Mouse (Mus musculus) liver, postnatal 0 days (tissue): ENCODE data around the gene Ttc38. TPM values are rescaled to one million over a fixed set of nuclear protein-coding genes. Genes with fewer than 3 reads are reported as not detected.

Experiments
- ATAC-seq: fragments of 200-750 bp; cut with Nextera tagmentation; 2 replicates; pipeline ENCODE4 v1.8.0; 2017; ENCODE audit warnings: mild to moderate bottlenecking, moderate library complexity
- DNase-seq: peaks from one replicate; pipeline ENCODE4 v3.0.0-alpha.2; 2016
- H3K27ac ChIP-seq: fragments of 300-500 bp; sonication (generic); 2 replicates; pipeline ENCODE4 v1.5.1; 2014; ENCODE audit warnings: antibody characterized with exemption, moderate library complexity, mild to moderate bottlenecking, low read depth
- H3K27me3 ChIP-seq: fragments of 300-500 bp; sonication (generic); 2 replicates; pipeline ENCODE4 v1.6.1; 2014; ENCODE audit warnings: low read length, control low read depth, mixed read lengths; ENCODE audit not compliant: insufficient read depth
- H3K36me3 ChIP-seq: fragments of 300-500 bp; sonication (generic); replicated peaks from 2 replicates; pipeline ENCODE4 v1.6.1; 2014; ENCODE audit warnings: mild to moderate bottlenecking, control low read depth, low read length, moderate library complexity, mixed read lengths; ENCODE audit not compliant: insufficient read depth
- H3K4me1 ChIP-seq: fragments of 300-500 bp; sonication (generic); 2 replicates; pipeline ENCODE4 v1.6.1; 2014; ENCODE audit warnings: antibody characterized with exemption, mild to moderate bottlenecking, control low read depth; ENCODE audit not compliant: insufficient read depth
- H3K4me2 ChIP-seq: fragments of 300-500 bp; sonication (generic); 2 replicates; pipeline ENCODE4 v1.6.1; 2014; ENCODE audit warnings: low read depth, mild to moderate bottlenecking, low read length, moderate library complexity, mixed read lengths
- H3K4me3 ChIP-seq: fragments of 300-500 bp; sonication (generic); 2 replicates; pipeline ENCODE4 v1.5.1; 2014; ENCODE audit warnings: low read depth, low read length
- H3K9ac ChIP-seq: fragments of 300-500 bp; sonication (generic); replicated peaks from 2 replicates; pipeline ENCODE4 v1.6.1; 2014; ENCODE audit warnings: mild to moderate bottlenecking, moderate library complexity
- H3K9me3 ChIP-seq: fragments of 300-500 bp; sonication (generic); 2 replicates; pipeline ENCODE4 v1.6.1; 2016; ENCODE audit warnings: mild to moderate bottlenecking, control low read depth, low read length, mixed read lengths
- CTCF ChIP-seq: sonication (generic); IDR thresholded peaks from 2 replicates; pipeline ENCODE4 v1.5.1; 2016; ENCODE audit warnings: antibody characterized with exemption, low read depth
- EP300 ChIP-seq: IDR thresholded peaks from 2 replicates; pipeline ENCODE4 v1.6.1; 2016; ENCODE audit warnings: antibody characterized with exemption, low read depth, mild to moderate bottlenecking
- WGBS: fragments of 180-500 bp; shearing (Covaris S2); extraction: QIAGEN DNeasy Blood & Tissue Kit; methylation state at CpG from one replicate; pipeline ENCODE4 v1.1.7; 2014; ENCODE audit not compliant: insufficient replicate concordance; 5-methylcytosine and 5-hydroxymethylcytosine counted together
- polyA plus RNA-seq: library from polyadenylated mRNA; unstranded; fragments of >200 nt; fragmentation: Nextera tagmentation; extraction: Ambion mirVana; gene quantifications from 2 replicates; pipeline ENCODE4 v1.2.1, GENCODE M21; 2015

The Ttc38 gene
- 16.2 and 17.6 TPM in 2 replicates for polyA plus RNA-seq

DNA sequence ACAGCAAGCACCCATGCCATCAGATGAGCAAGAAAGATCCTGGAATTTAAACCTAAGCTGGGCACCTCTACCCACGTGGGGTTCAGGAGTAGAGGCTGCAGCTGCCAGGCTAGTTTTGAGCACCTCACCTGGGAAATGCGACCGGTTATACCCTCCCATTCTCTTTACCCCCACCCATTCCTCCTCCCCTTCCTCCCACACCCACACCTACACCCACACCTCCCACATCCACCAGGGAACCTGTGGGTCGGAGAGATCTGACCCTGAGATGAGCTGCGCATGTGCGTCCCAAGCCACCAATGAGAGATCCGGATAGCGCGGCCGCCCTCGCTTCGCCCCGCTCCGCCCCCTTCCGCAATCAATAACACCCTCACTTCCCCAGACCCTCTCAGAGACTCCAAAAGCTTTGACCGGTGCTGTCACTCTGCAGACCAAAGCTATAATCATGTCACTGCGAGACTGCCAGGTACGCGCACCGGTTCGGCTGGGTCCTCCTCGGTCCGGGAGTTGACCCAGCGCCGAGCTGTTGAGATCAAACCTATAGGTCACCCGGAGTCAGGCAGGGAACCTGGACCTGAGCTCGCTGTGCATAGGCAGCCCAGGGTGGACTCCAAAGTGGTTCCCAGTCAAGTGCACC lies at the start of gene Ttc38:
Gene Ttc38, plus strand, starts transcription at position 353 of the 637 bp plus-strand sequence.
- TF ChIP-seq CTCF (no peak), EP300 (peak; percentile 49; the same call in 1 of the 2 replicates)
- DNase-seq, result peak; percentile 88
- WGBS, result 1% methylated on average over 27 of the region's 27 CpGs
- Histone ChIP-seq H3K4me3 (peak within 1 kb of the TSS; percentile 53), H3K27ac (peak within 1 kb of the TSS; percentile 88), H3K36me3 (peaks cover 16% of the 10 kb centered on the region; the same call in 1 of the 2 replicates), H3K9me3 (no peaks in the 10 kb centered on the region), H3K4me2 (peak within 1 kb of the TSS; percentile 73), H3K9ac (peak within 1 kb of the TSS; percentile 62), H3K4me1 (peaks cover 24% of the 10 kb centered on the region), H3K27me3 (no peaks in the 10 kb centered on the region)
- ATAC-seq, result peak; percentile 93

GRCm38 (mm10) chr15:85783146-85783545 lies 49.0 kb upstream of the Ttc38 start:
- Histone ChIP-seq H3K4me1 (peaks cover 3% of the 10 kb centered on the region), H3K27ac (no peak overlapping the region), H3K36me3 (0 out of 2 replicates have a peak, but pooled peaks cover under 1% of the 10 kb centered on the region), H3K27me3 (no peaks in the 10 kb centered on the region), H3K4me3 (no peak overlapping the region), H3K9me3 (no peaks in the 10 kb centered on the region), H3K4me2 (no peak overlapping the region), H3K9ac (no peak overlapping the region)
- 86% methylated on average over 4 of the region's 4 CpGs for WGBS
- ATAC-seq, result no peak
- TF ChIP-seq CTCF (peak; percentile 43), EP300 (no peak)
- DNase-seq, result no peak

GRCm38 (mm10) chr15:85784341-85784740 lies 47.8 kb upstream of the Ttc38 start:
- no peak for DNase-seq
- Histone ChIP-seq H3K27me3 (no peaks in the 10 kb centered on the region), H3K4me3 (no peak overlapping the region), H3K36me3 (no peaks in the 10 kb centered on the region), H3K9ac (no peak overlapping the region), H3K9me3 (no peaks in the 10 kb centered on the region), H3K4me1 (peaks cover 3% of the 10 kb centered on the region), H3K27ac (peak overlapping the region; percentile 60; the same call in 1 of the 2 replicates), H3K4me2 (no peak overlapping the region)
- 79% methylated on average over 3 of the region's 3 CpGs for WGBS
- no peak for TF ChIP-seq CTCF
- no peak for TF ChIP-seq EP300
- ATAC-seq, result no peak

DNA sequence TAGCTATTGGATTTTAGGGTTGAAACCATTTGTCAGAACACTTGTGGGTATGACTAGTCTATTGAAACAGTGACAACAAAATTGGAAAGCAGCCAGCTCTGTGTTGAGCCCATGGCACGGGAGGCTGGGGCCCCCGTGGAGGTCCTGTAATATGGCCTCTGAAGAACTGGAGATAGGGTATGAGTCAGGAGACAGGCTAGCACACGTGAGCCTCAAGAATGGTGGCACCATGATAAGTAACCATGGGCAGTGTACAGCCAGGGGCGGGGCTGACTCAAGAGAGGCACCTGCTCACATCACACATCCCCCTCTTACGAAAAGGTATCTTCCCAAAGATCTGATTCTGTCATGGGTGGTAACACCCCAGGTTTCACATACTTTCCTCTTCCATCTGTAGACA lies 45.4 kb upstream of the Ttc38 start:
- H3K27me3 ChIP-seq, result no peaks in the 10 kb centered on the region
- peaks cover 3% of the 10 kb centered on the region for H3K4me1 ChIP-seq
- H3K4me3 ChIP-seq, result no peak overlapping the region
- H3K9me3 ChIP-seq, result no peaks in the 10 kb centered on the region
- H3K27ac ChIP-seq, result peak overlapping the region; percentile 94
- ATAC-seq, result 0 out of 2 replicates have a peak, but pooled peaks have one; percentile 10
- 0 out of 2 replicates have a peak, but pooled peaks cover 5% of the 10 kb centered on the region for H3K36me3 ChIP-seq
- no peak overlapping the region for H3K4me2 ChIP-seq
- whole genome bisulfite sequencing, result 47% methylated on average over 5 of the region's 5 CpGs
- DNase-seq, result no peak
- TF ChIP-seq CTCF (no peak), EP300 (no peak)
- H3K9ac ChIP-seq, result no peak overlapping the region

GRCm38 (mm10) chr15:85787482-85787881 lies 44.6 kb upstream of the Ttc38 start:
- peak overlapping the region; percentile 94 for H3K27ac ChIP-seq

DNA sequence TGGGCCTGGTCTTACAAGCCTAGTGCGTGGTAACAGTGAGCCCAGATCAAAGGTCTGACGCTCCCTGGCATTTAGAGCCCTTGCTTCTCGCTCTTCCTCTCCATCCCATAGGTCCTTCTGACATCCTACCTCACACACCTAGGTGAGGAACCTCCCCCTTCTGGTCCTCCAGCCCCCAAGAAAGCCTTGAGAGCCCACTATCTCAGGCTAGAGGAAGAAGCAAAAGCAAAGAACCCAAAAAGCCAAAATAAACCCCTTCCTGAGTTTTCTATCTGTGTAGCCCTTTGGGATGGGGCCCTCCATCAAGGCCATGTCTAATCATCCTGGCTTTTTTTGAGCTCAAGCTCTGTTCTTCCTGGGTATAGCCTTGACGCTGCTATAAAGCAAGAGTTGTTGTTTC lies 44.1 kb upstream of the Ttc38 start:
- H3K36me3 ChIP-seq, result 0 out of 2 replicates have a peak, but pooled peaks cover 5% of the 10 kb centered on the region
- H3K9me3 ChIP-seq, result no peaks in the 10 kb centered on the region
- no peaks in the 10 kb centered on the region for H3K27me3 ChIP-seq
- no peak overlapping the region for H3K4me2 ChIP-seq
- peaks cover 3% of the 10 kb centered on the region for H3K4me1 ChIP-seq
- TF ChIP-seq CTCF (no peak), EP300 (no peak)
- DNase-seq (no peak), ATAC-seq (no peak)
- no peak overlapping the region for H3K4me3 ChIP-seq
- H3K27ac ChIP-seq, result peak overlapping the region; percentile 73
- no peak overlapping the region for H3K9ac ChIP-seq
- 70% methylated on average over 4 of the region's 4 CpGs for WGBS

More at GRCm38 (mm10) chr15:85787482-85787881, 44.6 kb upstream of the Ttc38 start:
- Histone ChIP-seq H3K4me1 (peaks cover 3% of the 10 kb centered on the region), H3K4me3 (no peak overlapping the region), H3K9ac (0 out of 2 replicates have a peak overlapping the region, but pooled peaks have one; percentile 8), H3K4me2 (no peak overlapping the region), H3K27me3 (no peaks in the 10 kb centered on the region), H3K36me3 (0 out of 2 replicates have a peak, but pooled peaks cover 5% of the 10 kb centered on the region), H3K9me3 (no peaks in the 10 kb centered on the region)
- peak; percentile 97 for ATAC-seq
- DNase-seq, result peak; percentile 75
- 65% methylated on average over 6 of the region's 6 CpGs for WGBS
- TF ChIP-seq EP300 (peak; percentile 80; the same call in 1 of the 2 replicates), CTCF (no peak)
